Mouse (Mus musculus): Measurements from ENCODE around the gene Cchcr1. TPM values are rescaled to one million over a fixed set of nuclear protein-coding genes. Genes with fewer than 3 reads are reported as not detected.

Cchcr1 gene
- polyA plus RNA-seq, 1 experiment from 2014 or later: 10.8 TPM

Other genes starting within 250 kb of the Cchcr1 start
- gene H2-Q1, start 196.7 kb upstream of the Cchcr1 start, polyA plus RNA-seq (2014; fragmentation: Nextera tagmentation; extraction: Ambion mirVana): not detected in 2 replicates
- 0.22 and 0.34 TPM in 2 replicates for gene H2-Q2, start 174.9 kb upstream of the Cchcr1 start, polyA plus RNA-seq (2014; fragmentation: Nextera tagmentation; extraction: Ambion mirVana)
- 1.9 and 2.5 TPM in 2 replicates for gene H2-Q4, start 137.5 kb upstream of the Cchcr1 start, polyA plus RNA-seq (2014; fragmentation: Nextera tagmentation; extraction: Ambion mirVana)
- gene H2-Q6, start 92.2 kb upstream of the Cchcr1 start, polyA plus RNA-seq (2014; fragmentation: Nextera tagmentation; extraction: Ambion mirVana): 0.33 and 0.93 TPM in 2 replicates
- gene H2-Q7, start 77.9 kb upstream of the Cchcr1 start, polyA plus RNA-seq (2014; fragmentation: Nextera tagmentation; extraction: Ambion mirVana): 9.3 and 10.0 TPM in 2 replicates
- 0.11 and 0.12 TPM in 2 replicates for gene H2-Q10, start 47.0 kb upstream of the Cchcr1 start, polyA plus RNA-seq (2014; fragmentation: Nextera tagmentation; extraction: Ambion mirVana)
- gene Pou5f1, start 11.1 kb upstream of the Cchcr1 start, polyA plus RNA-seq (2014; fragmentation: Nextera tagmentation; extraction: Ambion mirVana): not detected in 2 replicates
- 56.7 and 57.7 TPM in 2 replicates for gene Tcf19, start 276 bp upstream of the Cchcr1 start, polyA plus RNA-seq (2014; fragmentation: Nextera tagmentation; extraction: Ambion mirVana)
- gene Psors1c2, start 16.1 kb downstream of the Cchcr1 start, polyA plus RNA-seq (2014; fragmentation: Nextera tagmentation; extraction: Ambion mirVana): 0.22 and 0.46 TPM in 2 replicates
- 0.08 TPM in 1 of 2 replicates, not detected in the other for gene Cdsn, start 35.0 kb downstream of the Cchcr1 start, polyA plus RNA-seq (2014; fragmentation: Nextera tagmentation; extraction: Ambion mirVana)
- not detected in 2 replicates for gene 2300002M23Rik, start 50.4 kb downstream of the Cchcr1 start, polyA plus RNA-seq (2014; fragmentation: Nextera tagmentation; extraction: Ambion mirVana)
- not detected in 2 replicates for gene Sfta2, start 84.4 kb downstream of the Cchcr1 start, polyA plus RNA-seq (2014; fragmentation: Nextera tagmentation; extraction: Ambion mirVana)
- not detected in 2 replicates for gene Gm9573, start 109.5 kb downstream of the Cchcr1 start, polyA plus RNA-seq (2014; fragmentation: Nextera tagmentation; extraction: Ambion mirVana)
- gene Mucl3, start 126.6 kb downstream of the Cchcr1 start, polyA plus RNA-seq (2014; fragmentation: Nextera tagmentation; extraction: Ambion mirVana): 0.14 TPM in 1 of 2 replicates, not detected in the other
- gene Vars2, start 150.5 kb downstream of the Cchcr1 start, polyA plus RNA-seq (2014; fragmentation: Nextera tagmentation; extraction: Ambion mirVana): 9.8 and 10.5 TPM in 2 replicates
- gene Gtf2h4, start 156.6 kb downstream of the Cchcr1 start, polyA plus RNA-seq (2014; fragmentation: Nextera tagmentation; extraction: Ambion mirVana): 39.3 TPM in 2 replicates
- gene Ddr1, start 187.5 kb downstream of the Cchcr1 start, polyA plus RNA-seq (2014; fragmentation: Nextera tagmentation; extraction: Ambion mirVana): 78.4 and 92.1 TPM in 2 replicates